Mouse (Mus musculus) heart, embryonic 12.5 days (tissue): ENCODE results near the gene Atp2a1. TPM values are rescaled to one million over a fixed set of nuclear protein-coding genes. Genes with fewer than 3 reads are reported as not detected.

ENCODE experiments used
- ATAC-seq: fragments of 200-750 bp; cut with Nextera tagmentation; 2 replicates; pipeline ENCODE4 v1.8.0; 2017; ENCODE audit warnings: moderate TSS enrichment, moderate library complexity; ENCODE audit not compliant: insufficient number of reproducible peaks, low FRiP score
- H3K27ac ChIP-seq: fragments of 300-500 bp; sonication (generic); 2 replicates; pipeline ENCODE4 v1.5.1; 2016; ENCODE audit warnings: mild to moderate bottlenecking, moderate library complexity; ENCODE audit not compliant: poor library complexity, severe bottlenecking
- H3K27me3 ChIP-seq: fragments of 300-500 bp; sonication (generic); replicated peaks from 2 replicates; pipeline ENCODE4 v1.6.1; 2016; ENCODE audit warnings: mild to moderate bottlenecking, moderate library complexity
- H3K36me3 ChIP-seq: fragments of 300-500 bp; sonication (generic); 2 replicates; pipeline ENCODE4 v1.6.1; 2016; ENCODE audit warnings: mild to moderate bottlenecking, moderate library complexity
- H3K4me1 ChIP-seq: fragments of 300-500 bp; sonication (generic); replicated peaks from 2 replicates; pipeline ENCODE4 v1.6.1; 2016; ENCODE audit warnings: mild to moderate bottlenecking
- H3K4me2 ChIP-seq: fragments of 300-500 bp; sonication (generic); 2 replicates; pipeline ENCODE4 v1.6.1; 2016; ENCODE audit warnings: mild to moderate bottlenecking, moderate library complexity
- H3K4me3 ChIP-seq: fragments of 300-500 bp; sonication (generic); 2 replicates; pipeline ENCODE4 v1.5.1; 2016; ENCODE audit warnings: mild to moderate bottlenecking
- H3K9ac ChIP-seq: fragments of 300-500 bp; sonication (generic); 2 replicates; pipeline ENCODE4 v1.6.1; 2016; ENCODE audit warnings: mild to moderate bottlenecking, moderate library complexity
- H3K9me3 ChIP-seq: fragments of 300-500 bp; sonication (generic); replicated peaks from 2 replicates; pipeline ENCODE4 v1.6.1; 2016; ENCODE audit warnings: mild to moderate bottlenecking, moderate library complexity
- WGBS: fragments of 180-500 bp; shearing (Covaris S2); methylation state at CpG from one replicate; pipeline ENCODE4 v1.1.7; 2016; 5-methylcytosine and 5-hydroxymethylcytosine counted together
- polyA plus RNA-seq: library from polyadenylated mRNA; unstranded; fragments of >200 nt; fragmentation: Nextera tagmentation; extraction: Ambion mirVana; gene quantifications from 2 replicates; pipeline ENCODE4 v1.2.1, GENCODE M21; 2016

Gene Atp2a1
- polyA plus RNA-seq, 1 experiment from 2014 or later: 3.2 TPM

GRCm38 (mm10) chr7:126428631-126429502 is 34.0 kb downstream of the Atp2a1 start, which contains the start of gene Rabep2:
Gene Rabep2 (plus strand): TSS chr7:126428759.
- peaks cover 18% of the 10 kb centered on the region for H3K4me1 ChIP-seq
- peak; percentile 93 for ATAC-seq
- under 1% methylated on average over 82 of the region's 82 CpGs for WGBS
- peaks cover 19% of the 10 kb centered on the region for H3K36me3 ChIP-seq
- peak within 1 kb of the TSS; percentile 84 for H3K4me2 ChIP-seq
- H3K27me3 ChIP-seq: no peaks in the 10 kb centered on the region
- peak within 1 kb of the TSS; percentile 76 for H3K4me3 ChIP-seq
- peak within 1 kb of the TSS; percentile 89 for H3K27ac ChIP-seq
- H3K9me3 ChIP-seq: peaks cover 4% of the 10 kb centered on the region; the same call in 1 of the 2 replicates
- H3K9ac ChIP-seq: peak within 1 kb of the TSS; percentile 86

- no peak for ATAC-seq
- Histone ChIP-seq H3K9me3 (peaks cover 4% of the 10 kb centered on the region; the same call in 1 of the 2 replicates), H3K4me2 (peak overlapping the region; percentile 84), H3K27ac (peak overlapping the region; percentile 89), H3K4me3 (peak overlapping the region; percentile 76), H3K36me3 (peaks cover 15% of the 10 kb centered on the region), H3K4me1 (peaks cover 18% of the 10 kb centered on the region), H3K9ac (peak overlapping the region; percentile 86), H3K27me3 (no peaks in the 10 kb centered on the region)
- WGBS: 7% methylated on average over 4 of the region's 4 CpGs
These were observed 34.8 kb downstream of the Atp2a1 start for GRCm38 (mm10) chr7:126428154-126428553.

- Histone ChIP-seq H3K36me3 (peaks cover 11% of the 10 kb centered on the region), H3K27ac (no peak overlapping the region), H3K4me1 (peaks cover 18% of the 10 kb centered on the region), H3K9me3 (peaks cover 4% of the 10 kb centered on the region; the same call in 1 of the 2 replicates), H3K9ac (no peak overlapping the region), H3K27me3 (no peaks in the 10 kb centered on the region), H3K4me3 (no peak overlapping the region), H3K4me2 (no peak overlapping the region; the same call in 1 of the 2 replicates)
- WGBS: 35% methylated on average over 12 of the region's 13 CpGs
- no peak for ATAC-seq
These were observed 35.5 kb downstream of the Atp2a1 start for GRCm38 (mm10) chr7:126427323-126427860.

GRCm38 (mm10) chr7:126424161-126424560 is 38.7 kb downstream of the Atp2a1 start:
- WGBS: 76% methylated on average over 6 of the region's 6 CpGs
- Histone ChIP-seq H3K4me2 (no peak overlapping the region), H3K27ac (no peak overlapping the region), H3K9ac (no peak overlapping the region), H3K9me3 (peaks cover 7% of the 10 kb centered on the region), H3K36me3 (no peaks in the 10 kb centered on the region), H3K4me3 (no peak overlapping the region), H3K4me1 (peaks cover 7% of the 10 kb centered on the region), H3K27me3 (no peaks in the 10 kb centered on the region)
- ATAC-seq: no peak

GRCm38 (mm10) chr7:126421756-126422155 is 41.2 kb downstream of the Atp2a1 start:
- H3K9ac ChIP-seq: no peak overlapping the region
- 78% methylated on average over 5 of the region's 5 CpGs for whole genome bisulfite sequencing

GRCm38 (mm10) chr7:126418496-126418895 is 44.4 kb downstream of the Atp2a1 start:
- Histone ChIP-seq H3K27me3 (peaks cover 5% of the 10 kb centered on the region), H3K9ac (no peak overlapping the region), H3K4me3 (no peak overlapping the region), H3K36me3 (no peaks in the 10 kb centered on the region), H3K4me2 (no peak overlapping the region), H3K27ac (no peak overlapping the region), H3K9me3 (peaks cover 3% of the 10 kb centered on the region; the same call in 1 of the 2 replicates), H3K4me1 (no peaks in the 10 kb centered on the region)
- WGBS: 43% methylated on average over 3 of the region's 3 CpGs
- no peak for ATAC-seq

More at GRCm38 (mm10) chr7:126421756-126422155, 41.2 kb downstream of the Atp2a1 start:
- ATAC-seq: no peak
- Histone ChIP-seq H3K27me3 (no peaks in the 10 kb centered on the region), H3K4me2 (no peak overlapping the region), H3K9me3 (peaks cover 3% of the 10 kb centered on the region), H3K27ac (no peak overlapping the region), H3K36me3 (no peaks in the 10 kb centered on the region), H3K4me1 (no peaks in the 10 kb centered on the region), H3K4me3 (no peak overlapping the region)

- peaks cover 7% of the 10 kb centered on the region for H3K27me3 ChIP-seq
- no peak for ATAC-seq
- H3K27ac ChIP-seq: no peak overlapping the region
- H3K9me3 ChIP-seq: peaks cover 3% of the 10 kb centered on the region; the same call in 1 of the 2 replicates
- no peak overlapping the region for H3K9ac ChIP-seq
- no peaks in the 10 kb centered on the region for H3K4me1 ChIP-seq
- no peak overlapping the region for H3K4me2 ChIP-seq
- no peaks in the 10 kb centered on the region for H3K36me3 ChIP-seq
- 78% methylated on average over 4 of the region's 4 CpGs for WGBS
- no peak overlapping the region for H3K4me3 ChIP-seq
These were observed 45.3 kb downstream of the Atp2a1 start for GRCm38 (mm10) chr7:126417606-126418005.

- H3K9ac ChIP-seq: no peak overlapping the region
- H3K27ac ChIP-seq: no peak overlapping the region
- H3K9me3 ChIP-seq: peaks cover 3% of the 10 kb centered on the region; the same call in 1 of the 2 replicates
- peaks cover 8% of the 10 kb centered on the region for H3K27me3 ChIP-seq
- no peaks in the 10 kb centered on the region for H3K4me1 ChIP-seq
- 49% methylated on average over 8 of the region's 8 CpGs for WGBS
- no peaks in the 10 kb centered on the region for H3K36me3 ChIP-seq
- no peak overlapping the region for H3K4me3 ChIP-seq
- no peak for ATAC-seq
- H3K4me2 ChIP-seq: no peak overlapping the region
These were observed 45.9 kb downstream of the Atp2a1 start for GRCm38 (mm10) chr7:126417045-126417444.

GRCm38 (mm10) chr7:126416615-126417014 is 46.3 kb downstream of the Atp2a1 start:
- Histone ChIP-seq H3K9me3 (no peaks in the 10 kb centered on the region), H3K4me2 (no peak overlapping the region), H3K9ac (no peak overlapping the region), H3K36me3 (no peaks in the 10 kb centered on the region), H3K27me3 (peaks cover 10% of the 10 kb centered on the region), H3K4me1 (no peaks in the 10 kb centered on the region), H3K27ac (no peak overlapping the region), H3K4me3 (no peak overlapping the region)
- ATAC-seq: no peak
- 49% methylated on average over 2 of the region's 2 CpGs for whole genome bisulfite sequencing

- no peak within 1 kb of the TSS for H3K9ac ChIP-seq
These were observed 48.2 kb downstream of the Atp2a1 start, which contains the start of gene Cd19 for GRCm38 (mm10) chr7:126414725-126415124. Gene Cd19 (minus strand): TSS chr7:126414889.

GRCm38 (mm10) chr7:126411061-126411460 is 51.8 kb downstream of the Atp2a1 start:
- no peaks in the 10 kb centered on the region for H3K36me3 ChIP-seq
- 87% methylated on average over 4 of the region's 4 CpGs for WGBS
- no peaks in the 10 kb centered on the region for H3K4me1 ChIP-seq
- no peak overlapping the region for H3K4me3 ChIP-seq
- no peak overlapping the region for H3K9ac ChIP-seq
- H3K4me2 ChIP-seq: no peak overlapping the region
- H3K27ac ChIP-seq: no peak overlapping the region
- ATAC-seq: no peak
- H3K27me3 ChIP-seq: peaks cover 22% of the 10 kb centered on the region
- no peaks in the 10 kb centered on the region for H3K9me3 ChIP-seq

More at GRCm38 (mm10) chr7:126414725-126415124, 48.2 kb downstream of the Atp2a1 start, which contains the start of gene Cd19:
- Histone ChIP-seq H3K27me3 (peaks cover 19% of the 10 kb centered on the region), H3K36me3 (no peaks in the 10 kb centered on the region), H3K4me1 (no peaks in the 10 kb centered on the region), H3K4me2 (no peak within 1 kb of the TSS), H3K9me3 (no peaks in the 10 kb centered on the region), H3K27ac (no peak within 1 kb of the TSS), H3K4me3 (no peak within 1 kb of the TSS)
- no peak for ATAC-seq
- 85% methylated on average over 6 of the region's 6 CpGs for WGBS
